Mouse (Mus musculus): Measurements from ENCODE around the gene Copz2.

- TF ChIP-seq POLR2A (IDR thresholded peaks at IDR 0.05; ENCODE audit: insufficient read length, low read depth) (no peak), USF1 (IDR thresholded peaks at IDR 0.05; ENCODE audit: low read depth) (no peak), CEBPB (IDR thresholded peaks at IDR 0.05; ENCODE audit: insufficient read depth, poor library complexity, severe bottlenecking) (no peak), E2F4 (IDR thresholded peaks at IDR 0.05; ENCODE audit: insufficient read depth) (no peak), REST (IDR thresholded peaks at IDR 0.05; ENCODE audit: insufficient read depth, insufficient read length) (no peak), MAX (IDR thresholded peaks at IDR 0.05; ENCODE audit: low read depth) (no peak), TCF12 (IDR thresholded peaks at IDR 0.05; ENCODE audit: insufficient read depth, poor library complexity, severe bottlenecking) (no peak), MYOD1 (IDR thresholded peaks at IDR 0.05; ENCODE audit: control insufficient read depth in 1 of 3, insufficient read length in 2 of 3, low read depth in 2 of 3) (no peak), POLR2AphosphoS2 (IDR thresholded peaks at IDR 0.05; ENCODE audit: insufficient read length, low read depth) (no peak)
These were observed 51.7 kb downstream of the Copz2 start for GRCm38 (mm10) chr11:96901332-96901731.
